Mouse (Mus musculus) adrenal gland, postnatal 10 days (tissue): ENCODE results near the gene Dnah3. TPM values are rescaled to one million over a fixed set of nuclear protein-coding genes. Genes with fewer than 3 reads are reported as not detected.

Experiments
- DNase-seq: peaks from one replicate; pipeline ENCODE4 v3.0.0; 2021; ENCODE audit warnings: mixed read lengths
- long read RNA-seq, 2 experiments: library from polyadenylated mRNA; stranded (forward); transcript quantifications; one replicate each; pipeline ENCODE4 v2.0.0; 2021
- total RNA-seq, 2 experiments: library from RNA; stranded (reverse); gene quantifications; 2 replicates each; pipeline ENCODE4 v1.2.3; 2021

Dnah3 gene
- total RNA-seq, result under 1 TPM in 1 of 2 experiments, not detected in 1; 0.12 TPM
- long read RNA-seq, experiment 1, partial matches to known transcripts, result 0 of 2 reads
- long read RNA-seq, experiment 1, other reads (novel, unspliced or antisense), result 2 of 2 reads
- long read RNA-seq, experiment 2, result 0 reads

DNA sequence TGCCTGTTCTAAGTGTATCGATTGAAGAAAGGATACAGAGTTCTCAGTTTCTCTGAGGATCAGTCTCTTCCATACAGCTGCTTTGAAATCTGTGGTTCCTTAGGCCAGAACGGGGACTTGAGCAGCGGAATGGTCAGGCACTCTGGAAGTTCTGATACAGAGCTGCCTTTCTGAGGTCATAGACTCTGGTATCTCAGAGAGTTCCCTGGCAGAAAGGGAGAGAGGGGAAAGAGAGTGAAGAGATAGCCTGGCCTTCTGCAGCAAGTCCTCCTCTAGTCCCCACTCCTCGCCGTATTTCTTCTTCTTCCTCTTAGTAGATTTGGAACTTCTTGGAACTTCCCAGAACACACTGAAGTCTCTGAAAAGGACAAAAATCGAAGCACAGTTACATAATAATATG, at the start of gene Dnah3:
Gene Dnah3, minus strand, starts transcription at position 101 of the 400 bp plus-strand sequence.
- no peak for DNase-seq

DNA sequence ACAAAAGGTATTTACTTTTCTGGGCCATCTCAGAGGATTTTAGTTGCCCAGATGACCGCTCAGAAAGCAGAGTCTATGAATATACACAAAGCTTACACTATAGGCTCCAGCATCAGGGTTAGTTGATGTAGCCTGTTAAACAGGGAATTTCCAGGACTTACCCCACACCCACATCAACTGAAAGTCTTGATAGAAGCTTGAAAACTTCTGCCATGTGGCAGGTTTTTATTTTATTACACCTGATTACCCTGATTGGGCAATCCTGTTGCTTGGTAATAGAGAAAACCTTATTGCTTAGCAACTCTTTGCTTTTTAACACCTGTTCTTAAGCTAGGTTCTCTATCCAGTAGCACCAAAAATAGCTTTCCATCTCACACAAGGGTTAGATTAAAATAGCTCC, 47.7 kb upstream of the Dnah3 start:
- no peak for DNase-seq

DNA sequence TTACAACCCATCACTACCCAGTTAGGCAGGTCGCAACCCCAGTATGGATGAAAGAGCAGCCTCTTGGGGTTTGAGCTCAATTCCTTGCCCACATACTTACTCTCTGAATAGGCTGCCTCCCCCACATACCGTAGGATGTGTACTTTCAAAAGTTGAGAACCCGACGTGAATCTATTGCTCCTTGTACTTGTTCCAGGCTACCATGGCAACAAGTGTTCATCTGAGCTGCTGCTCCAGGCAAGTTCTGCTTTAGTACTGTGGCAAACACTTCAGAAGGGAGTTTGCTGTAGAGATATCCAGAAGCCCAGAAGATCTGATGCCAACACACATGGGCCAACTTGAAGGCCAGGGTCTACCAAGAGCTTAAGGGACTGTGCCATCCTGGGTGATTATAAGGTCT, 33.9 kb upstream of the Dnah3 start:
- no peak for DNase-seq

DNA sequence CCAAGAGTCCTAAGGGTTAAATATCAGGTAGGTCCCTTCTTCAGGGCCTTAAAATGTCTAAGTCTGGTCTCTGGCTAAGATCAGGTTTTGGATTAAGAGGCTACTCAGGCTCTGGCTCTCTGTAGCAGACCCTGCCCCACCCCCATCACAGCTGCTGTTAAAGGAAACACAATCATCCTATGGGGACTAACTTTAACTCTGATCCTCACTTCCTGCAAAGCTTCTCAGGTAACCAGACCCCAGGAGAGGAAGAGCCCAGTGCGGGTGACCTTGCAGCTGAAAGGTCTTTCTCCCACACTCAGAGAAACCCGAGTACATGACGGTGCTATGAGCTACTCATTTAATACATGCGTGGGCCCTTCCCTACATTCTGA, 32.6 kb upstream of the Dnah3 start:
- DNase-seq, result no peak

DNA sequence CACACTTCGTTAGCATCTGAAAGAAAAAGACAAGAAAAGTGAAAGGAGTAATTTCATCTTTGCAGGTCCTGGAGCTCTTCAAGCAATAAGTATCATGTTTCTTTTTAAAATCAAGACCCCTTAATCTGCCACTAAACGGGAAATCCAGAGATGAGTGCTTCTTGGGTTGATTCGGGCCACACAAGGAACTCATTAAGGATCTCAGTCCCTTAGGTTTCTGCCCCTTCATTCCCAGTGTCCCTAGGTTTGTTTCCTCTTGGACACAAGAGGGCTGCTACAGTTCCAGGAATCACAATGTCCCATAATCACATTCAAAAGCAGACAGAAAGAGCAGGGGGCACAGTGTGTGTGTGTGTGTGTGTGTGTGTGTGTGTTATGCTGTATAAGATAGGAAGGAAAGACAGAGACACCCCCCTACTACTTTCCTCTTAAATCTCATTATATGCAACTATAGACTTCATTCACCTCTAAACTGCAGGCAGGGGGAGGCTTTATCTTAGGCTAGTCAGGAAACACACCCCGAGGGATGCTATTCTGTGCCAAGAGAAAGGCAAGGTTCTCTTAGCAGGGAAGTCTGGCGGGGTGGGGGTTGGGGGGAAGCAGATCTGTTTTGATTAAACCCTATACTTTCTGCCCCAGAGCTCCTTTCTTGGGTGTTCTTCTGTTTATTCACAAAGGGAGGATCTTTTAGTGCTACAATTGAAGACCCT, 32.1 kb upstream of the Dnah3 start:
- DNase-seq, result no peak

DNA sequence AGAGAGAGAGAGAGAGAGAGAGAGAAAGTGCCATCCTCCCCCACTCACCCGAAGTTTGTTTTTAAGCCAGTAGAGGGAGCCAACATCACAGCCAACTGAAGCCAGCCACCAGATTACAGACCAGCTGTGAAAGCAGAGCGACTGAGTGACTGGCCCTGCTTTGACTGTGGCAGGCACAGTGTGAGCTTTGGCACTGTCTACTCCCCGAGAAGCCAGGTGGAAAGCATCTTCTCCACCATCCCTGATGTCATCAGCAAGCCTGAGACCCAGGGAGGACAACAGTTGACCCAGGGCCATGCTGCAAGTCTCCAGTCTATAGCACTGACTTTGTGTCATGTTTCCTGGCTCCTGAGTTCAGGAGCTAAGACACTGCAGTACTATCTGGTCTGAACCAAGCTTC, 29.8 kb upstream of the Dnah3 start:
- peak; percentile 81 for DNase-seq

DNA sequence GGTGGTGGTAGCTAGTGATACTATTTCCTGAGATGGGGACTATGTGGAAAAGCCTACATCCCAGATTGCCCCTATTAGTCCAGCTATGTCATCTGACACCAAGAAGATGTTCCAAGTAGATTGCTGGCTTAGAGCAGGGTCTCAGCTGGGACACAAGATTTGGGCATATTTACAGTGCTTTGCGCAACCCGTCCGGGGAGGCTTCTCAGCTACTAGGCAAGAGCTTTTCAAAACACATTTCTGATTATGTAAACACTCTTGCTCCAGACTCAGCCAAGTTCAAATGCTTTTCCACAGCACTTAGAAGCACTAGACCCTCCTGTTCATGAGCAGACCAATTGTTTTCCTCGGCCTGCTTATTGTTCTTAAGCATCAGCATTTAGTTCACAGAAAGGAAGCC, 28.7 kb upstream of the Dnah3 start:
- peak; percentile 56 for DNase-seq

DNA sequence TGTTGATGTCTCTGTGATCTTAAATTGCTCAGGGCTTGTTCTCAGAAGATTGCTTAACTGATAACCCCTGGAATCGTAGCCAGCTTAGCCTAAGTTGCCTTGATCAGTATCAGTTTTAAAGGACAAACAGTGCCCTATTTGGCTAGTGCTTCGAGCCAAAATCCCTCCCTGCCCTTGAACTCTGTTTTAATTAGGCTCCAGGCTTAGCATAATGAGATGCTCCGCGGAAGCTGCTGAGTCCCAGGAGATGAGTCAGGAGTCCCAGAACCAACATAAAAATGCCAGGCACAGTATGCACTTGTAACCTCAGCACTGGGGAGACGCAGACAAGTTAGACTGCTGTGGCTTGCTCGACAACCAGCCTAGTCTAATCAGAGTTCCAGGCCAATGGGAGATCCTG, 22.4 kb upstream of the Dnah3 start:
- peak; percentile 58 for DNase-seq

DNA sequence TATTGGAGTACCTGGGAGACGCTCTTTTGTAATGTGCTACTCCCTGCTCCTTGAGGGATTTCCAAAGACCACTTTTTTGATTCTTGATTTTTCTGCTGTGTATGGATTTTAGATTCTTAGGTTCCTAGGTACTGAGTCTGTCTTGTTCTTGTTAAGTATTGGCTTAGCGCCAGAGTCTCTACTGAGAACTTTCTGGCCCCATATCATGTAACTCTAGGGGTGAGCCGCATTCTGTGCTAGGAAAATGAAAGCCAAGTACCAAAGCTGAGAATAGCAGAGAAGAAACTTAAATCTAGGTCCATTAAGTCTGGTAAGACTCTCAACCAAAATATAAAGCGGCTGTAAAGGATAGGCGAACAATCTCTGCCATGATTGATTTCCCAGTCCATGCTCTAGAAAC, 21.9 kb upstream of the Dnah3 start:
- DNase-seq, result no peak

DNA sequence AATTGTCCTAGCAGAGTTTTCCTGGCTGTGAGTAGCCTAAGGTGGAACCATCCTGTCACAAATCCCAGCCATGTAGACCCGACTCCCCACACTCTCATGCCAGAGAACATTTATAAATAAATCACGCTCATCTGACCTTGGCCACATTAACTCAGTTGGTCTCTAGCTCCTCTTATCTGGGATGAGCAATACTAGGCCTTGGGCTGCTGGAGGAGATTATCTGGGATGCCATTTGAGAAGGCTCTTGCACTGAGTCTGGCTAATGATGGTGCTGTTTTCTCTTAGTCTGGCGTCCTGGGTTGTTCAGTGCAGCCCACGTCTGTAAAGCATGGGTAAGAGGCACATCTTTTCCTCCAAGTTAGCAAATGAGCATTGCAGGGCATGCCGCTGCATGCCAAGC, 14.6 kb upstream of the Dnah3 start:
- DNase-seq, result peak; percentile 43

DNA sequence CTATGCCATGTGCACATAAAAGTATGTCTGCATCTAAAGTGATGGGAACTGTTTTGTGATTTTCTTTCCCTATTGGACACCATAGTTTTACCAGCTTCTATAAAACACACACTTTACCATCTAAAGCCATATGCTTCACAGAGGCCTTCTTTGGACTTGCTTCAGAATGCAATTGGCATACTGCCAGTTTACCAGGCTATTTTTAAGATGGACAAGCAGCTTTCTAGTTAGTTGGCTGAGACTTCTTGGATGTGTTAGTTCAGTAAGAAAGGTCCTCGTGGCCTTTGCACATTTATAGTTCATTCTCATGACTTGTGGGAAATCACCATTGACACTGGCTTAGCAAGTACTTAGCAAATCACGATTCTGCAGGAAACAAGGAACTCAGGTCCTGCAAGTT, 11.3 kb upstream of the Dnah3 start:
- no peak for DNase-seq

DNA sequence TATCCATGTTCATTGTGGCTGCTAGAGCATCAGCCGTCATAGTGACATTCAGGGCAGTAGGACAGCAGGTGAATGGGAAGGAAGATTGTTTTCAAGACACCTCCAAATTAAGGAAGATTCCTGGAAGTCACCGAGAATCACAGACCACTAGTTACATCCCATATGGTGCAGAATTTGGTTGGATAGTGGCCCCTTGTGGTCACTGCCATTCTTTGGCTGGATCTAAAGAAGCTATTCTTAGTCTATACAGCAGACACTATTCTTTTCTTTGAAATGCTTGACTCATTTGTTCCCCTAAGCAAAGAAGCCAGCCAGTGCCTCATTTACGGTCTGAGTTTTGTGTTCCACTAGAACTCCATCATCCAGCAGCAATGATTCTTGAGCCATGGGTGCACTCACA, 9.9 kb upstream of the Dnah3 start:
- DNase-seq, result no peak

DNA sequence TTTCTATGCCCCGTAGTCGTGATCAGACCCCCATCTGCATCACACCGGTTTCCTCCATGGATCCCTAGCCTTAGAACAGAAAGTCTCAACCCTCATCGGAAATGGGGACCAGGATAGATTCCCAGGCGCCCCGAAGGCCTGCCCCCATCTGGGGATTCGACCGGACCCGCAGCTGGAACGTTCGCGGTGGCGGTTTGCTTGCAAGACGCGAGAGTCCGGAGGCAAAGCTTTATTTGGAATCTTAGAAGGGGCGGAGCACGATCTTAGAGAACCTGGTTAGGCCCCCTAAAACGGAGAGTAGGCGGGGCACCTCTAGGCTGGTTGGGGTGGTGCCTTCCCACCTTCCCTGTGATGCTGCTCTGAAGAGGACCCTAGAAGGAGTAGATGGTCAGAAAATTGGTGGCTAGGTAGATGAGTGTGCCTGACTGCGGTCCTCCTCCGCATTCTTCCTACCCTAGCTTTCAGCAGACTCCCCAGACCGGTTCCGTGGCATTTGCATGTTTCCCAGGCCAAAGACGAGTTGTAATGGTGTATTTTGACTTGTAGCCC, 8.0 kb upstream of the Dnah3 start:
- peak; percentile 68 for DNase-seq

DNA sequence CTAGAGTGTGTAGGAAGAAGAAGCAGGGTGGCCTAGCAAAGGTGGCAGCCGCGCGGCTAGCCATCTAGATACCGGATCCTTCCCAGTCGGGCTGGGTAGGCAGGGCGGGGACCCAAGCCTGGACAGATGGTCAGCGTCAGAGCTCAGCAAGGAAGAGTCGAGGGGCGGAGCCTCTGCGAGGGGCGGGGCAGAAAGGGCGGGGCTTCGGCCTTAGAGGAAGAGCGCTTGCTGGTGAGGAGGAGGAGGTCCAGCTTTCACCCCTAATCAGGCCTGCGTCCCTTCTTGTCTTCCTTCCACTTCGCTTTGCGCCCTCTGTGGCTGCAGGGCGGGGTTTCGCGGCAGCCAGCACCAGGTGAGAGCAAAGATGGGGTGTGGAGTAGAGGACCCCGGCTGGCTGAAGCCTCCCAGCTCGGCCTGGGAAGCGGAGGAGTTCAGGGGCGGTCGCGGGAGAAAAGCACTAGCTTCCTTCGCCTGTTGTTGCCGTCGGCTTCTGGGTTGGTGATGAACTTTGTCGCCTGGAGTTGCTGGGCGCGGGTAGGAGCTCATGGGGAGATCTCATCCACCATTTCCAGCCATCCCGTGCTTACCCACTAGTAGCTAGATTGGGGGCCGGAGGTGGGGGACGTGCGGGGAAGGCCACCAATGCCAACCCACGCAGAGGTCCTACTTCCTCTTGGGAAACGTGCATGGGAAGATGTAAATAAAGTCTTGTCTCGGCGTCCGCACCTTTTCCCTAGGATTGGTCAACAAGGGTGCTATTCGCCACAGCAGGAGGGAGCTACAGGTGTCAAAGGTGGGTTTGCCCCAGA, 7.3 kb upstream of the Dnah3 start, which contains the start of gene Tmem159:
Gene Tmem159, plus strand, starts transcription at position 190 of the 809 bp plus-strand sequence.
- peak; percentile 97 for DNase-seq

DNA sequence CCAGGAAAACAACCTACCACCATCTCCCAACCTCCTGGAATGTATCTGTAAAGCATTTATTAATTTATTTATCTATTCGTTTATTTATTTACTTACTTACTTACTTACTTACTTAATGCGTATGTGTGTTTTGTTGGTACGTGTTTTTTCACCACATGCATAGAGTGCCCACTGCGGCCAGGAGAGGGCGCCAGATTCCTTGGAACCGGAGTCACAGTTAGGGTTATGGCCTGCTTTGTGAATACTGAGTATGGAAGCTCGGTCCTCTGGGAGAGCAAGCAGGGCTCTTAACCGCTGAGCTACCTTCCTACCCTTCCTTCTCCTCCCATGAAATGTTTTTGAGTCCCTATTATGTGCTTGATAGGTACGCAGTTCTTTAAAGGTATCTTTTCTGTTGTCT, 3.3 kb upstream of the Dnah3 start:
- peak; percentile 91 for DNase-seq

DNA sequence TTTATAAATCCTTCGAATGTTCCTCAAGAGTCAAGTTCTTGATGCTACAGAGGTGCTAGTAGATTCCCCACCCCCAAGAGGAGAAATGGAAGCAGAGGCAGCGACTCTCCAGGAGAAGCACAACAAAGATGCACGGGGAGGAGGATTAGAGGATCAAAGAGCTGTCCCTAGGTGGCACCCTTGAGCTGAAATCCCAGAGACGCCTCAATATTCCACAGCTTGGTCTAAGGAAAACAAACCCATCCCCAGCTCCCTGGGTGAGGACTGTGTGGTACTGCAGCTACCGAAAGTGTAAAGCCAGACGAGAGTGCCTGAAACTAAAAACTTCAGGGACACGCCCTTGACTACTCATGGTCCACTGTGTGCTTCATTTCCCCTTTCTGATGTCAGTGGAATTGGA, 2.8 kb upstream of the Dnah3 start:
- DNase-seq, result peak; percentile 76

DNA sequence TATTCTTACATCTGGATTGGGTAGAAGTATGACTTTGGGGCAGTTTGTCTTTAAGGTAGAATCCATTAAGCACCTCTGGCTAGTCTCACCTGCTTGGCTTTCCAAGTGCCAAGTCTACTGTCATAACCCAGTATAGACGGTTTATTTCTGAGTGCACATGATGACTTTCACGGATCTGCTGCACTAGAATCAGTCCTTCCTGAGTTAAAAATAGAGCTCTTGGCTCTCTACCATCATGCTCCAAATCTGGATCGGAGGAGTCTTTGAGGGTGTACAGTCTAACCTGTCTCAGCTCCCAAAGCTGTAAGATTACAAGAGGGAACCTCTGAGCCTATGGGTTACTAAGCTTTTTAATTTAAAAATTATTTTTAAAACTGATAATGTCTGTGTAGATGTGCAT, 864 bp downstream of the Dnah3 start:
- no peak for DNase-seq

DNA sequence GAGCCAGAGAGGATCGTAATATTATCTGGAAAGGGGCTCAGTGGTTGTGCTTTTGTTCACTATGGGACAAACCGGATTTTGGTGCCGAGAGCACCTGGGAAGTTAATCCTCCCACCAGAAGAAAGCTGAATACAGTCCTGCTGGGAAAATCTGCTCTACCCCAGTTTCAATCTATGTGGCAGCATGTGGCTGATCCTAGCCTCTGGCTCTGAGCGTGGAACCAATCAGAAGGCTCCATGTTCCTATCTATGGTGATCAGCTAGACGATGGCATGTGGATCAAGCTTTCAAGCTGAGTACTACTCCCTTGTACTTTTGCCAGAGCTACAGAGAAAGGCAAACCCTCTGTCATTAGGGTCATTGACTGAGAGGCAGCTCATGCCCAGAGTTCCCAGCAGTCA, 2.0 kb downstream of the Dnah3 start:
- no peak for DNase-seq

DNA sequence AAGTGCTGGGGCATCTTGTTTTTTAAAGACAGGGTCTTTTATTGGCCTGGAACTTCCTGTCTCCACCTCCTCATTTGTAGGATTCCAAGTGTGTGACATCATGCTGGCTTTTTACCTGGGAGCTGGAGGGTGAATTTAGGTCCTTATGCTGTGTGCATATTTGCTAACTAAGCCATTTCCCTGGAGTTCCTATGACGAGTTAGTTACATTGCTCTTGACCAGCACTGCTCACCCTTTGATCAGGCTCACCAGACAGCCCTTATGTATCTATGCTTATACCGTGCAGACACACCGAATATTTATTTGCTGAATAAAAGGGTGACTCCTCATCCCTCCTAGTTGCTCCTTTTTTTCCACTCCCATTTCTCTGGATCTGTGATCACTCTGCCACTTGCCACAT, 14.9 kb downstream of the Dnah3 start:
- DNase-seq, result no peak

DNA sequence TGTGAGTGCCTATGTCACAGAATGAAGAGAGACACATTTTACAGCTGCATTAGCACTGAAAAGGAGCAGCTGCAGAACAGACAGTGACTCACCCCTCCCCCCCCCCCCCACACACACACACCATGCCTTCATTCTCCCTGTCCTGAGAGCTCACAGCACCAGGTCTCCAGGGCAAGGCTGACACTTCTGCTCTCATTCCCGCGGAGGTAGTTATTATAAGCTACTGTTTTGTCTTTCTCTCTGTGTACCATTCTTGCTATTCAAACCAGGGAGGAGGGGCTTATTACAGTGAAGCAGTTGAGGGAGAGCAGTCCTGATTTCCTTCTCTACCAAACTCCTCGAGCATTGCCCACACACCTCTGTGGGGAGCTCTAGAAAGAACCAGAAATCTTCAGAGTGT, 25.9 kb downstream of the Dnah3 start:
- DNase-seq, result no peak

DNA sequence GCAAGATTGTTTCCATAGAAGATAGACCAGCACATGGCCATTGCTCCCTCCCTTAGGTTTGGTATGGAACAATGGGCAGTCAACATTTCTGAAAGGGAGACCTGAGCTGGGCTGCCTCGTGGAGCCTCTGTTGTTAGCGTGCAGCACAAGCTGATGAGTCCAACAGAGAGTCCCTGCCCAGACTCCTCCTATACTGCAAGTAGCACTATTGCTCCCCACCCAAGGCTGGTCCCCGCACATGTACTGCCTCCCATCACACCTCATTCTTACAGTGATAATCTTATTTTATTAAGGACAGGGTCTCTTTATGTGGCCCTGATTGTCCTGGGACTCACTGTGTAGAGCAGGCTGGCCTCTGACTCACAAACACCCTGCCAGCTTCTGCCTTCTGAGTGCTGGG, 27.0 kb downstream of the Dnah3 start:
- DNase-seq, result no peak

DNA sequence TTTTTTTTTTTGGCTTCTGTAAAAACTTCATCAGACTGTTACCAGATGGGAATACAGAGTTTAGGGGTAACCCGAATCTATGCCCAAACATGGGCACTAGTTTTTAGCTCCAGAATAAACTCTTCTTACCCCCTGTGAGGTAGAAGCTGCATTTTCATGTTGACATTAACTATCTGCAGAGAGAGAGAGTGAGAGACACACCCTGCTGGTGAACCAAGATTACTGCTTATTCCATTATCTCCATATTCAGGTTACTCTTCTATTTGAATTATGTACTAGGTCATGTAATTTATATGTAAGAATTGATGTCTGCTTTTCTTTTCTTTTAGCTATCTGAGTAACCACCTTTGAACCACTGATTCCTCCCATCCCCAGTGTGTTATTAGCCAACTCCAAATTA, 31.0 kb downstream of the Dnah3 start:
- DNase-seq, result no peak

DNA sequence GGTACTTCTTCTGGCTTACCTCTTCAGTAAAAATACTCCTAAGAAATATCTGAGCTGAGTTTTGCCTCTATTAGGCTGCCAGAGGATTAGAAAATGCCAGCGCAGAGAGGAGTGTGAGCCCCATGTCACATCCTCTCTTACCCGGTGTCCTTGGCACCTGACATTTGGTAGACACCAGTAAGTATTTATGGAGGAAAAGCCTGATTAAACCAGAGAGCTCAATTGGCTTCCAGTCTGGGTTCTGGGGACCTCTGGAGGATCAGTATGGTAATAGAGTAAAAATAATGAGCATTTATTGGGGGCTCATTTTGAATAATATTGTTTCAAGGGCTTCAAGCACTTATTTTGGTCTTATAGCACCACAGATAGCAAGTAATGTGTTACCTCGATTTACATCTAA, 39.6 kb downstream of the Dnah3 start:
- peak; percentile 20 for DNase-seq
